37 mouse cellular contexts compared by ENCODE assay signal in the genomic region with DNA sequence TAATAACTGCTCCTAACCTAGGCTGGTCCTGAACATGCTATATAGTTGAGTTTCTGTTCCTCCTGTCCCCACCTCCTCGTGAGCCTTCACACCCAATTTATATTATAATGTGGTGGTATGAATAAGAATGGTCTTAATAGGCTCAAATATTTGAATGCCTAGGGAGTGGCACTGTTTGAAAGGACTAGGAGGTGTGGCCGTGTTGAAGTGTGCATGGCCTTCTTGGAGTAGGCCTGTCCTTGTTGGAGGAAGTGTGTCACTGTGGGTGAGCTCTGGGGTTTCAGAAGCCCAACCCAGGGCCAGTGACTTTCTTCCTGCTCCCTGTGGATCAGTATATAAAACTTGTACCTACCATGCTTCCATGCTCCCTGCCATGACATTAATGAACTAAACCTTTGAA. TPM values are rescaled to one million over a fixed set of nuclear protein-coding genes. Genes with fewer than 3 reads are reported as not detected.
"Had no signal": no experiment of that assay in that cellular context is flagged by ENCODE, and none has a peak within 500 bp of the region (broad histone marks: within the 10 kb centered on the region; RNA-seq: fewer than 3 reads in every experiment).

No protein-coding gene starts in this region.

- H3K36me3 ChIP-seq: embryonic facial prominence, embryonic 10.5 days; embryonic facial prominence, embryonic 12.5 days; embryonic facial prominence, embryonic 13.5 days; embryonic facial prominence, embryonic 15.5 days; forebrain, embryonic 10.5 days; forebrain, embryonic 12.5 days; forebrain, embryonic 15.5 days; heart, embryonic 10.5 days had no signal

- H3K27ac ChIP-seq: embryonic facial prominence, embryonic 10.5 days; embryonic facial prominence, embryonic 12.5 days; embryonic facial prominence, embryonic 13.5 days; embryonic facial prominence, embryonic 15.5 days; forebrain, embryonic 10.5 days; forebrain, embryonic 12.5 days; forebrain, embryonic 13.5 days; forebrain, embryonic 15.5 days; gastrocnemius, adult 2 months; heart, adult 2 months; heart, embryonic 10.5 days had no signal

- H3K9me3 ChIP-seq: embryonic facial prominence, embryonic 10.5 days; embryonic facial prominence, embryonic 12.5 days; embryonic facial prominence, embryonic 13.5 days; embryonic facial prominence, embryonic 15.5 days; forebrain, embryonic 10.5 days; forebrain, embryonic 12.5 days; forebrain, embryonic 13.5 days; forebrain, embryonic 15.5 days; heart, embryonic 10.5 days had no signal

- H3K4me2 ChIP-seq: embryonic facial prominence, embryonic 12.5 days; embryonic facial prominence, embryonic 13.5 days; embryonic facial prominence, embryonic 15.5 days; forebrain, embryonic 12.5 days; forebrain, embryonic 13.5 days; forebrain, embryonic 15.5 days; heart, embryonic 11.5 days had no signal

- ATAC-seq: forebrain, embryonic 13.5 days; forebrain, embryonic 14.5 days; forebrain, embryonic 15.5 days; forebrain, embryonic 16.5 days; forebrain, postnatal 0 days had no signal

- H3K4me3 ChIP-seq: embryonic facial prominence, embryonic 10.5 days; embryonic facial prominence, embryonic 12.5 days; embryonic facial prominence, embryonic 13.5 days; embryonic facial prominence, embryonic 15.5 days; erythroblast, embryonic 14.5 days; forebrain, embryonic 10.5 days; forebrain, embryonic 12.5 days; forebrain, embryonic 13.5 days; forebrain, embryonic 15.5 days; gastrocnemius, adult 2 months; heart, adult 2 months; heart, embryonic 10.5 days had no signal

- H3K4me1 ChIP-seq: embryonic facial prominence, embryonic 12.5 days; embryonic facial prominence, embryonic 13.5 days had no signal

- H3K9ac ChIP-seq: embryonic facial prominence, embryonic 12.5 days; embryonic facial prominence, embryonic 13.5 days; embryonic facial prominence, embryonic 15.5 days; forebrain, embryonic 12.5 days; forebrain, embryonic 13.5 days; forebrain, embryonic 15.5 days; forebrain, postnatal 0 days had no signal

- H3K27me3 ChIP-seq: embryonic facial prominence, embryonic 12.5 days; embryonic facial prominence, embryonic 13.5 days; embryonic facial prominence, embryonic 15.5 days; forebrain, embryonic 12.5 days; forebrain, embryonic 13.5 days; forebrain, embryonic 15.5 days had no signal

- DNase-seq: cerebellum, postnatal 14 days; cerebellum, postnatal 25 days; cerebellum, postnatal 36 days; embryo, embryonic 11 days; forebrain, postnatal 0 days; gastrocnemius, adult 2 months; gastrocnemius, postnatal 10 days; gastrocnemius, postnatal 14 days; gastrocnemius, postnatal 25 days; gastrocnemius, postnatal 36 days; heart, adult 18-20 months; heart, adult 2 months had no signal

RNA-seq across cellular contexts. Expression of a gene that starts 43.5 kb away (rescaled TPM):
- total RNA-seq: common myeloid progenitor, adult 5-6 weeks; forebrain, postnatal 0 days; gastrocnemius, adult 18-20 months; gastrocnemius, adult 2 months; gastrocnemius, adult 8-10 months; gastrocnemius, postnatal 10 days; gastrocnemius, postnatal 14 days; gastrocnemius, postnatal 25 days; gastrocnemius, postnatal 36 days; gastrocnemius, postnatal 4 days; granulocyte monocyte progenitor cell, adult 5-6 weeks; heart, adult 18-20 months; heart, adult 2 months; heart, adult 8-10 months had no signal
- polyA plus RNA-seq: cortical plate, adult 2 months; embryonic facial prominence, embryonic 10.5 days; embryonic facial prominence, embryonic 11.5 days; embryonic facial prominence, embryonic 12.5 days; embryonic facial prominence, embryonic 13.5 days; embryonic facial prominence, embryonic 14.5 days; embryonic facial prominence, embryonic 15.5 days; erythroblast, embryonic 14.5 days; forebrain, embryonic 10.5 days; forebrain, embryonic 11.5 days; forebrain, embryonic 12.5 days; forebrain, embryonic 13.5 days; forebrain, embryonic 14.5 days; forebrain, embryonic 15.5 days; forebrain, embryonic 16.5 days; forebrain, postnatal 0 days; frontal cortex, adult 2 months; gonadal fat pad, adult 2 months; heart, adult 2 months; heart, embryonic 10.5 days; heart, embryonic 11.5 days had no signal

RNA-seq across cellular contexts. Expression of a gene that starts 47.5 kb away (rescaled TPM):
- total RNA-seq: common myeloid progenitor, adult 5-6 weeks; gastrocnemius, adult 2 months; gastrocnemius, adult 8-10 months; gastrocnemius, postnatal 10 days; gastrocnemius, postnatal 14 days; gastrocnemius, postnatal 25 days; gastrocnemius, postnatal 36 days; granulocyte monocyte progenitor cell, adult 5-6 weeks; heart, adult 18-20 months; heart, adult 2 months; heart, adult 8-10 months had no signal
- polyA plus RNA-seq: embryonic facial prominence, embryonic 11.5 days; embryonic facial prominence, embryonic 13.5 days; embryonic facial prominence, embryonic 14.5 days; erythroblast, embryonic 14.5 days; forebrain, embryonic 10.5 days; forebrain, embryonic 11.5 days; forebrain, embryonic 12.5 days; forebrain, embryonic 13.5 days; forebrain, embryonic 14.5 days; forebrain, embryonic 15.5 days; gonadal fat pad, adult 2 months; heart, adult 2 months had no signal
